Mouse (Mus musculus) megakaryocyte progenitor cell, adult 5-6 weeks (primary cell): Measurements from ENCODE around the gene Kcnk13. TPM values are rescaled to one million over a fixed set of nuclear protein-coding genes. Genes with fewer than 3 reads are reported as not detected.

Experiments
- ATAC-seq: replicated peaks from 2 replicates; pipeline ENCODE4 v1.8.0; 2016; ENCODE audit warnings: mild to moderate bottlenecking, moderate TSS enrichment, inconsistent platforms; ENCODE audit not compliant: poor library complexity
- total RNA-seq, 2 experiments: library from RNA; stranded (forward) in 1 of 2; stranded (reverse) in 1 of 2; fragments of 157-497, 149-512 nt in 1 of 2; fragments of 200-1000 nt in 1 of 2; gene quantifications; 2 replicates each; pipeline versions ENCODE4 v1.2.3 to v1.2.4; 2015 to 2017

The Kcnk13 gene
- total RNA-seq, 2 experiments from 2014 or later = 0.46 to 0.49 TPM

- peak; percentile 16 for ATAC-seq
Observed at GRCm38 (mm10) chr12:99965203-99966115, 1.2 kb downstream of the Kcnk13 start.

- 0 out of 2 replicates have a peak, but pooled peaks have one; percentile 4 for ATAC-seq
Observed at GRCm38 (mm10) chr12:99966116-99966770, 1.9 kb downstream of the Kcnk13 start.

- ATAC-seq = peak; percentile 58
Observed at GRCm38 (mm10) chr12:99966881-99967363, 2.6 kb downstream of the Kcnk13 start.

- no peak for ATAC-seq
Observed at GRCm38 (mm10) chr12:99969906-99970305, 5.6 kb downstream of the Kcnk13 start.

GRCm38 (mm10) chr12:99971205-99971894 lies 7.1 kb downstream of the Kcnk13 start:
- peak; percentile 38; the same call in 1 of the 2 replicates for ATAC-seq

- ATAC-seq = 0 out of 2 replicates have a peak, but pooled peaks have one; percentile 23
Observed at GRCm38 (mm10) chr12:99972825-99973224, 8.5 kb downstream of the Kcnk13 start.

- ATAC-seq = peak; percentile 72
Observed at GRCm38 (mm10) chr12:99973659-99974058, 9.4 kb downstream of the Kcnk13 start.

- ATAC-seq = peak; percentile 37
Observed at GRCm38 (mm10) chr12:99979541-99979940, 15.2 kb downstream of the Kcnk13 start.

GRCm38 (mm10) chr12:99986797-99987196 lies 22.5 kb downstream of the Kcnk13 start:
- peak; percentile 71 for ATAC-seq

GRCm38 (mm10) chr12:99988144-99988543 lies 23.8 kb downstream of the Kcnk13 start:
- ATAC-seq = no peak

GRCm38 (mm10) chr12:99992362-99992862 lies 28.1 kb downstream of the Kcnk13 start:
- ATAC-seq = no peak

- no peak for ATAC-seq
Observed at GRCm38 (mm10) chr12:99993146-99993890, 29.0 kb downstream of the Kcnk13 start.

- ATAC-seq = no peak
Observed at GRCm38 (mm10) chr12:99995951-99996350, 31.7 kb downstream of the Kcnk13 start.

GRCm38 (mm10) chr12:99999726-100000125 lies 35.4 kb downstream of the Kcnk13 start:
- no peak for ATAC-seq

GRCm38 (mm10) chr12:100000381-100000780 lies 36.1 kb downstream of the Kcnk13 start:
- no peak for ATAC-seq

- no peak for ATAC-seq
Observed at GRCm38 (mm10) chr12:100001246-100001645, 36.9 kb downstream of the Kcnk13 start.

- no peak for ATAC-seq
Observed at GRCm38 (mm10) chr12:100001910-100002309, 37.6 kb downstream of the Kcnk13 start.

- no peak for ATAC-seq
Observed at GRCm38 (mm10) chr12:100002914-100003587, 38.8 kb downstream of the Kcnk13 start.

- ATAC-seq = peak; percentile 81
Observed at GRCm38 (mm10) chr12:100005285-100005684, 41.0 kb downstream of the Kcnk13 start.

- ATAC-seq = peak; percentile 61
Observed at GRCm38 (mm10) chr12:100006681-100007080, 42.4 kb downstream of the Kcnk13 start.
